Mouse (Mus musculus) hindbrain, postnatal 0 days (tissue): Measurements from ENCODE around the gene Usp10. TPM values are rescaled to one million over a fixed set of nuclear protein-coding genes. Genes with fewer than 3 reads are reported as not detected.

ENCODE experiments used
- ATAC-seq: fragments of 200-750 bp; cut with Nextera tagmentation; 2 replicates; pipeline ENCODE4 v1.8.0; 2017; ENCODE audit warnings: mild to moderate bottlenecking, moderate TSS enrichment, moderate library complexity
- DNase-seq: peaks from one replicate; pipeline ENCODE4 v3.0.0-alpha.2; 2015; ENCODE audit warnings: low spot score
- H3K27ac ChIP-seq: fragments of 300-500 bp; sonication (generic); 2 replicates; pipeline ENCODE4 v1.5.1; 2014; ENCODE audit warnings: mild to moderate bottlenecking
- H3K27me3 ChIP-seq: fragments of 300-500 bp; sonication (generic); 2 replicates; pipeline ENCODE4 v1.6.1; 2014; ENCODE audit warnings: low read length, mixed read lengths; ENCODE audit not compliant: insufficient read depth
- H3K36me3 ChIP-seq: fragments of 300-500 bp; sonication (generic); 2 replicates; pipeline ENCODE4 v1.6.1; 2014; ENCODE audit warnings: low read length, mixed read lengths; ENCODE audit not compliant: insufficient read depth
- H3K4me1 ChIP-seq: fragments of 300-500 bp; sonication (generic); 2 replicates; pipeline ENCODE4 v1.6.1; 2014; ENCODE audit warnings: antibody characterized with exemption, low read length, mixed read lengths; ENCODE audit not compliant: insufficient read depth
- H3K4me2 ChIP-seq: fragments of 300-500 bp; sonication (generic); 2 replicates; pipeline ENCODE4 v1.6.1; 2014; ENCODE audit warnings: low read depth, mild to moderate bottlenecking, low read length, moderate library complexity, mixed read lengths
- H3K4me3 ChIP-seq: fragments of 300-500 bp; sonication (generic); 2 replicates; pipeline ENCODE4 v1.5.1; 2014; ENCODE audit warnings: low read length
- H3K9ac ChIP-seq: fragments of 300-500 bp; sonication (generic); replicated peaks from 2 replicates; pipeline ENCODE4 v1.6.1; 2014; ENCODE audit warnings: mild to moderate bottlenecking, low read length, moderate library complexity, mixed read lengths
- H3K9me3 ChIP-seq: fragments of 300-500 bp; sonication (generic); 2 replicates; pipeline ENCODE4 v1.6.1; 2016; ENCODE audit warnings: low read length, mixed read lengths
- CTCF ChIP-seq: IDR thresholded peaks from 2 replicates; pipeline ENCODE4 v1.5.1; 2016; ENCODE audit warnings: antibody characterized with exemption, control low read depth, low read depth
- WGBS: fragments of 180-500 bp; shearing (Covaris S2); extraction: QIAGEN DNeasy Blood & Tissue Kit; methylation state at CpG from one replicate; pipeline ENCODE4 v1.1.7; 2014; 5-methylcytosine and 5-hydroxymethylcytosine counted together
- polyA plus RNA-seq: library from polyadenylated mRNA; unstranded; fragments of >200 nt; fragmentation: Nextera tagmentation; extraction: Ambion mirVana; gene quantifications from 2 replicates; pipeline ENCODE4 v1.2.1, GENCODE M21; 2015
- total RNA-seq: library from RNA; depleted of rRNA; stranded (reverse); fragments of >200 nt; gene quantifications from 2 replicates; pipeline ENCODE4 v1.2.3, GENCODE M21; 2014

The Usp10 gene
- total and polyA plus RNA-seq, 2 experiments from 2014 or later: 91.1 to 94.2 TPM

- H3K9me3 ChIP-seq: no peaks in the 10 kb centered on the region
- DNase-seq (no peak), ATAC-seq (no peak)
- 60% methylated on average over 15 of the region's 15 CpGs for WGBS
- H3K27ac ChIP-seq: no peak overlapping the region
- H3K4me2 ChIP-seq: no peak overlapping the region
- TF ChIP-seq CTCF: no peak
- H3K9ac ChIP-seq: no peak overlapping the region
- H3K4me3 ChIP-seq: no peak overlapping the region
- H3K36me3 ChIP-seq: no peaks in the 10 kb centered on the region
- 0 out of 2 replicates have a peak, but pooled peaks cover 8% of the 10 kb centered on the region for H3K4me1 ChIP-seq
- peaks cover 3% of the 10 kb centered on the region; the same call in 1 of the 2 replicates for H3K27me3 ChIP-seq
Observed at GRCm38 (mm10) chr8:119988087-119988486, 77.9 kb downstream of the Usp10 start.

GRCm38 (mm10) chr8:119992249-119992648 is 82.1 kb downstream of the Usp10 start, which contains the start of gene Crispld2:
Crispld2 (plus strand) TSS chr8:119992438.
- Histone ChIP-seq H3K27me3 (peaks cover 5% of the 10 kb centered on the region), H3K4me1 (0 out of 2 replicates have a peak, but pooled peaks cover 8% of the 10 kb centered on the region), H3K4me3 (peak within 1 kb of the TSS; percentile 34), H3K36me3 (no peaks in the 10 kb centered on the region), H3K4me2 (peak within 1 kb of the TSS; percentile 65), H3K9ac (peak within 1 kb of the TSS; percentile 35; the same call in 1 of the 2 replicates), H3K27ac (no peak within 1 kb of the TSS), H3K9me3 (no peaks in the 10 kb centered on the region)
- ATAC-seq (peak; percentile 89), DNase-seq (peak; percentile 88)
- WGBS: under 1% methylated on average over 25 of the region's 25 CpGs
- peak; percentile 17; the same call in 1 of the 2 replicates for TF ChIP-seq CTCF

- no peak for TF ChIP-seq CTCF
- Histone ChIP-seq H3K27me3 (peaks cover 5% of the 10 kb centered on the region), H3K9me3 (no peaks in the 10 kb centered on the region), H3K36me3 (no peaks in the 10 kb centered on the region), H3K4me2 (no peak overlapping the region), H3K4me1 (0 out of 2 replicates have a peak, but pooled peaks cover 8% of the 10 kb centered on the region), H3K9ac (no peak overlapping the region), H3K4me3 (no peak overlapping the region), H3K27ac (no peak overlapping the region)
- ATAC-seq (no peak), DNase-seq (no peak)
- 74% methylated on average over 7 of the region's 7 CpGs for WGBS
Observed at GRCm38 (mm10) chr8:119994114-119994513, 84.0 kb downstream of the Usp10 start.

- peaks cover 5% of the 10 kb centered on the region for H3K27me3 ChIP-seq
- DNase-seq (no peak), ATAC-seq (no peak)
- no peak overlapping the region for H3K9ac ChIP-seq
- H3K4me2 ChIP-seq: no peak overlapping the region
- no peaks in the 10 kb centered on the region for H3K36me3 ChIP-seq
- H3K27ac ChIP-seq: no peak overlapping the region
- 0 out of 2 replicates have a peak, but pooled peaks cover 8% of the 10 kb centered on the region for H3K4me1 ChIP-seq
- no peak overlapping the region for H3K4me3 ChIP-seq
- no peak for TF ChIP-seq CTCF
- H3K9me3 ChIP-seq: no peaks in the 10 kb centered on the region
- WGBS: 71% methylated on average over 6 of the region's 6 CpGs
Observed at GRCm38 (mm10) chr8:119994556-119994955, 84.4 kb downstream of the Usp10 start.

GRCm38 (mm10) chr8:119997266-119997665 is 87.1 kb downstream of the Usp10 start:
- no peak overlapping the region for H3K9ac ChIP-seq
- H3K27ac ChIP-seq: no peak overlapping the region
- 0 out of 2 replicates have a peak, but pooled peaks cover 8% of the 10 kb centered on the region for H3K4me1 ChIP-seq
- no peak overlapping the region for H3K4me2 ChIP-seq
- no peak for DNase-seq
- no peaks in the 10 kb centered on the region for H3K9me3 ChIP-seq
- ATAC-seq: no peak
- H3K36me3 ChIP-seq: no peaks in the 10 kb centered on the region
- H3K27me3 ChIP-seq: peaks cover 5% of the 10 kb centered on the region
- no peak overlapping the region for H3K4me3 ChIP-seq
- WGBS: 86% methylated on average over 4 of the region's 4 CpGs
- no peak for TF ChIP-seq CTCF

GRCm38 (mm10) chr8:120000461-120000860 is 90.3 kb downstream of the Usp10 start:
- Histone ChIP-seq H3K27ac (no peak overlapping the region), H3K9me3 (no peaks in the 10 kb centered on the region), H3K4me2 (no peak overlapping the region), H3K9ac (no peak overlapping the region), H3K4me3 (no peak overlapping the region), H3K36me3 (no peaks in the 10 kb centered on the region), H3K27me3 (no peaks in the 10 kb centered on the region), H3K4me1 (no peaks in the 10 kb centered on the region; the same call in 1 of the 2 replicates)
- DNase-seq: no peak
- 65% methylated on average over 8 of the region's 8 CpGs for WGBS
- no peak for TF ChIP-seq CTCF
- no peak for ATAC-seq

GRCm38 (mm10) chr8:120001712-120002111 is 91.6 kb downstream of the Usp10 start:
- H3K9ac ChIP-seq: no peak overlapping the region
- no peak for TF ChIP-seq CTCF
- whole genome bisulfite sequencing: 60% methylated on average over 7 of the region's 7 CpGs

More at GRCm38 (mm10) chr8:120001712-120002111, 91.6 kb downstream of the Usp10 start:
- ATAC-seq (no peak), DNase-seq (peak; percentile 29)
- H3K4me2 ChIP-seq: no peak overlapping the region
- H3K4me1 ChIP-seq: no peaks in the 10 kb centered on the region; the same call in 1 of the 2 replicates
- H3K4me3 ChIP-seq: no peak overlapping the region
- no peak overlapping the region for H3K27ac ChIP-seq
- no peaks in the 10 kb centered on the region for H3K9me3 ChIP-seq
- H3K36me3 ChIP-seq: no peaks in the 10 kb centered on the region
- H3K27me3 ChIP-seq: no peaks in the 10 kb centered on the region
